Mouse (Mus musculus) bone marrow macrophage, adult 2 months (primary cell): Measurements from ENCODE around the gene Adcy6.

ENCODE experiments used
- CTCF ChIP-seq: IDR thresholded peaks from 2 replicates; pipeline ENCODE4 v1.5.1; 2012; ENCODE audit warnings: low read depth, mild to moderate bottlenecking, low read length, moderate library complexity
- POLR2A ChIP-seq: IDR thresholded peaks from 2 replicates; pipeline ENCODE4 v1.6.1; 2012; ENCODE audit warnings: mild to moderate bottlenecking, low read depth, low read length, borderline replicate concordance

DNA sequence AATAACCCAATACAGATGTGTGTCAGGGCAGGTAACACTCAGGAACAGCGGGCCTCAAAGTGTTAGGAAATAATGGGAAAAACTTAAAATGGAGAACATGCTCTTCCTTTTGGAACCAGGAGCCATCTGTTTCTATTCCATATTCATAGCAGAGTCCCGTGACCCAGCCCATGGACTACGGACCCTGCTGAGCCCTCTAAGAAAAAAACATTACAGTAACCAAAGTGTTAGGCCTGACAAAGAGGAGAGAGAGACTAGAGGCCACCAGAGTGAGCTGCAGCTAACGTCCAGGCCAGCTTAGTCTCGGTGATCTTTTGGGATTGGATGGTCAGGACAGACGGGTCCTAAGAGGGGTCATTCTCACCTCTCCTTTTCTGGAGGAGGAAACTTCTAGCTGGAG lies 5.1 kb upstream of the Adcy6 start:
- TF ChIP-seq CTCF (no peak), POLR2A (no peak)
